Mouse (Mus musculus): ENCODE results near the gene Wnt3.
A peak's percentile ranks its signal among the peaks of the same experiment; 100 is the strongest.

The Wnt3 gene

GRCm38 (mm10) chr11:103774228-103774530 lies 229 bp downstream of the Wnt3 start:
- DNase-seq = no peak

- no peak for DNase-seq
Measured at GRCm38 (mm10) chr11:103780152-103780551, 6.2 kb downstream of the Wnt3 start.

GRCm38 (mm10) chr11:103789951-103790350 lies 16.0 kb downstream of the Wnt3 start:
- DNase-seq = no peak

GRCm38 (mm10) chr11:103801128-103801527 lies 27.2 kb downstream of the Wnt3 start:
- peak; percentile 23 for DNase-seq

GRCm38 (mm10) chr11:103804126-103804525 lies 30.2 kb downstream of the Wnt3 start:
- DNase-seq = peak; percentile 84

- peak; percentile 17 for DNase-seq
Measured at GRCm38 (mm10) chr11:103804804-103805203, 30.9 kb downstream of the Wnt3 start.

GRCm38 (mm10) chr11:103807966-103808365 lies 34.0 kb downstream of the Wnt3 start:
- DNase-seq = peak; percentile 68

GRCm38 (mm10) chr11:103808771-103809610 lies 35.0 kb downstream of the Wnt3 start:
- DNase-seq = peak; percentile 36

GRCm38 (mm10) chr11:103809611-103810598 lies 36.0 kb downstream of the Wnt3 start:
- peak; percentile 36 for DNase-seq

GRCm38 (mm10) chr11:103810631-103811030 lies 36.7 kb downstream of the Wnt3 start:
- peak; percentile 22 for DNase-seq

- DNase-seq = peak; percentile 33
Measured at GRCm38 (mm10) chr11:103811246-103811645, 37.3 kb downstream of the Wnt3 start.

GRCm38 (mm10) chr11:103814808-103815207 lies 40.9 kb downstream of the Wnt3 start:
- no peak for DNase-seq

GRCm38 (mm10) chr11:103815986-103816385 lies 42.0 kb downstream of the Wnt3 start:
- peak; percentile 41 for DNase-seq

GRCm38 (mm10) chr11:103816719-103817118 lies 42.8 kb downstream of the Wnt3 start:
- no peak for DNase-seq

- DNase-seq = no peak
Measured at GRCm38 (mm10) chr11:103827201-103827600, 53.3 kb downstream of the Wnt3 start.

- DNase-seq = no peak
Measured at GRCm38 (mm10) chr11:103828866-103829265, 54.9 kb downstream of the Wnt3 start.

- no peak for DNase-seq
Measured at GRCm38 (mm10) chr11:103829956-103830355, 56.0 kb downstream of the Wnt3 start.

GRCm38 (mm10) chr11:103830476-103830875 lies 56.5 kb downstream of the Wnt3 start:
- no peak for DNase-seq

GRCm38 (mm10) chr11:103831766-103832165 lies 57.8 kb downstream of the Wnt3 start:
- DNase-seq = no peak

GRCm38 (mm10) chr11:103832331-103832730 lies 58.4 kb downstream of the Wnt3 start:
- no peak for DNase-seq

GRCm38 (mm10) chr11:103838955-103839354 lies 65.0 kb downstream of the Wnt3 start:
- no peak for DNase-seq

- peak; percentile 31 for DNase-seq
Measured at GRCm38 (mm10) chr11:103840834-103841233, 66.9 kb downstream of the Wnt3 start.

GRCm38 (mm10) chr11:103848287-103848686 lies 74.3 kb downstream of the Wnt3 start:
- no peak for DNase-seq

Measured in cerebellum, adult 9-11 months (tissue).